Mouse (Mus musculus): ENCODE data around the gene Cipc. TPM values are rescaled to one million over a fixed set of nuclear protein-coding genes. Genes with fewer than 3 reads are reported as not detected.
A peak's percentile ranks its signal among the peaks of the same experiment; 100 is the strongest.

Gene Cipc
- polyA plus RNA-seq, 1 experiment from 2014 or later, result 46.1 TPM

DNA sequence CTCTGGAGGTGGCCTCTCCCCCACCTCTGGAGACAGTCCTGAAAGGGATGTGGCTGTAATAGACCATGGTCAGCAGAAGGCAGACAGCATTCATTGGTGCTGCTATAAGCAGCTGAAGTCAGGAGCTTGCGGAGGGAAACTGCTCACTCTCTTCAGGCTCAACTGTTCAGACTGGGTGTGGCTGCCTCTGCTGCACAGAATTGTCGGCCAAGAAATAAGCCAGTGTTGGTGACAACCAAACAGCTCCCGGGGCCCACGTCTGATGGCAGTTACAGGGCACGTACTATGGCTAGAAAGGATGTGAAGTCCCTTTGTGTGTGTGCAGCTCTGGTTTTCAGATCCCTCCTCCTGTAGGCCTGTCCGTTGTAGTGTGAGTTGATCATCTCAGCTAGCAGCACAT, 32.1 kb upstream of the Cipc start:
- no peaks in the 10 kb centered on the region for H3K27me3 ChIP-seq
- no peak overlapping the region for H3K9ac ChIP-seq
- no peak overlapping the region for H3K4me3 ChIP-seq
- peaks cover 80% of the 10 kb centered on the region for H3K4me1 ChIP-seq
- H3K27ac ChIP-seq, result no peak overlapping the region; the same call in 1 of the 2 replicates
- no peaks in the 10 kb centered on the region for H3K9me3 ChIP-seq (replicated peaks)
- ATAC-seq, result no peak
- WGBS, result 60% methylated on average over 6 of the region's 6 CpGs
- H3K36me3 ChIP-seq (ENCODE audit: poor library complexity, severe bottlenecking), result no peaks in the 10 kb centered on the region
- H3K4me2 ChIP-seq, result no peak overlapping the region

DNA sequence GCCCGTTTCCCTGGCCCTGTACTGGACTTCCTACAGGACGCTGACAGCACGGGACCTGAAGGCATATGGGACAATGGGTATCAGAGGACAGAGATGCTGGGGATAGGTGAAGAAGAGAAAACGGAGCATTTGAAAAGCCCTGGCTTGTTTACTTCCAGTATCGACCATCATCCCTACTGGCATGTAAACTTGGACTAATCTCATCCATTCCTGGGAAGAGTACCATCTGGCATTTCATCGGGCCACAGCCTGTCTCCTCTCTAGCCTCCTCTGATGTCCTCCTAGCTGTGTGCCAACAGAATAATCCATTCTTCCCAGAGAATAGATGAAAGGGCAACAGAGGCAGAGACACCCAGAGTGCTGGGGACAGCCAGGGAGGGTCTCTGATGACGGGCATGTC, 31.2 kb upstream of the Cipc start:
- H3K4me1 ChIP-seq, result peaks cover 72% of the 10 kb centered on the region
- no peaks in the 10 kb centered on the region for H3K9me3 ChIP-seq (replicated peaks)
- WGBS, result 76% methylated on average over 7 of the region's 7 CpGs
- ATAC-seq, result no peak
- H3K4me3 ChIP-seq, result no peak overlapping the region
- H3K9ac ChIP-seq, result no peak overlapping the region
- no peak overlapping the region for H3K4me2 ChIP-seq
- no peaks in the 10 kb centered on the region for H3K36me3 ChIP-seq (ENCODE audit: poor library complexity, severe bottlenecking)
- no peaks in the 10 kb centered on the region for H3K27me3 ChIP-seq
- no peak overlapping the region for H3K27ac ChIP-seq

DNA sequence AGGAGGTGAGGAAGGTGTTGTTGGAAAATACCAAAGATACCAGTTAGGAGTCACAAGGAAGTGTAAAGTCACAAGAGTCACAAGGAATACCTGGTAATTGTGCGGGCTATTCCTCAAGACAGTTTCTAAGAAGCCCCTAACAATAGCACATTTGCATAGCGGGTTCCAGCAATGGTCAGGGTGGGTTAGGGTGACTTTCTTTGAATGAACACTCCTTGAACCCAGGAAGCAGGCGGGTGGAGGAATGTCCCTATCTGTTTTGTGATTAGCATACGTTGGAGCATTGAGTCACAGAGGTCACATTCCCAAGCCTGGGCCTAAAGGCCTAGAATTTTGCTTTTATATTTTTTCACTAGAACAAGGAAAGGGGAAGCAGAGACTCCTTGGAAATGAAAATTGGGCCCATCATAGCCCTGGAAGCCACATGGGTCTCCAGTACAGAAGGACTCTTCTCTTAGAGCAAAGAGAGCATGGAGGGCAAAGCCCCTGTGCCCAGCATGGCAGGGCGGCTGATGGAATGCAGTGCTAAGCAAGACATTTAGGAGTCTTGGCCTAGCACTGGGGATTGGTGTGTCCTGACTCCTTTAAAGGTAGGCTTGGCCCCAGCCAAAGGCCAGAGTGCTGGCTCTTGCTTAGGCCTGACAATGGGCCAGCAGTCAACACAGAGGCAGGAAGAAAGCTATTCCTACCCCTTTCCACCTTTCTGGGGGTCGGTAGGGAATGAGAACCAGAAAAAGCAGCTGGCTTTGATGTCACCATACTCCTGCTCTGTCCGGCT, 29.9 kb upstream of the Cipc start:
- no peaks in the 10 kb centered on the region for H3K9me3 ChIP-seq (replicated peaks)
- WGBS, result 80% methylated on average over 7 of the region's 7 CpGs
- H3K4me2 ChIP-seq, result no peak overlapping the region
- H3K27ac ChIP-seq, result peak overlapping the region; percentile 76
- ATAC-seq, result no peak
- H3K4me1 ChIP-seq, result peaks cover 61% of the 10 kb centered on the region
- H3K4me3 ChIP-seq, result no peak overlapping the region
- no peaks in the 10 kb centered on the region for H3K27me3 ChIP-seq
- no peaks in the 10 kb centered on the region for H3K36me3 ChIP-seq (ENCODE audit: poor library complexity, severe bottlenecking)
- no peak overlapping the region for H3K9ac ChIP-seq

DNA sequence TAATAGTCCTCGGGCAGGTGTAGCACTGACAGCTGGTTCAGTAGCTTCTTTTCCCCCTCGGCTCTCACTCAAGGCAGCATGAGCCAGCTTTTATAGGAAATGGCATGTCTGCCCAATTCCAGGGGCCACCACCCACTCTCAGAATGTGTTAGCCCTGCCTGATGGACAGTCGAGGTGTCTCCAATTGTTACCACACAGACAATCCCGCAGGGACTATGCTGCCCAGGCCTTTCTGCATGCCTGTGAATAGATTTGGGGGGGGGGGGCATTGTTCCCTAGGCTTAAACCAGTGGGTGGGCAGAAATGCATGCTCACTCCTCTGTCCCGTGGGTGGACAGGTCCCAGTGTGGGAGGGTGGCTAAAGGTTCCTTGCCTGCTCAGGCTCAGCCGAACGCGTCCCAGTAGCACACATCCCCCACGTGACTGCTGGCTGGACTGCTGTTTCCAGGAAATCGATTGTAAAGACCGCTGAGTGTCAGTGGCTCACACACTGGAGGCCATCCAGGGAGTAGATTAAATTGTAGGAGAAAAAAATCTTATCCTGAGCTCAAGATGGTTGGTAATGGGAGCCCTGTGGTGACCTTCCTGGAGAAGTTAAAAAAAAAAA, 28.4 kb upstream of the Cipc start:
- WGBS, result 25% methylated on average over 11 of the region's 11 CpGs
- Histone ChIP-seq H3K4me2 (no peak overlapping the region), H3K27me3 (no peaks in the 10 kb centered on the region), H3K27ac (peak overlapping the region; percentile 76), H3K4me3 (no peak overlapping the region), H3K9ac (peak overlapping the region; percentile 38), H3K9me3 (replicated peaks) (no peaks in the 10 kb centered on the region), H3K4me1 (peaks cover 58% of the 10 kb centered on the region), H3K36me3 (ENCODE audit: poor library complexity, severe bottlenecking) (no peaks in the 10 kb centered on the region)
- ATAC-seq, result 0 out of 2 replicates have a peak, but pooled peaks have one; percentile 28

DNA sequence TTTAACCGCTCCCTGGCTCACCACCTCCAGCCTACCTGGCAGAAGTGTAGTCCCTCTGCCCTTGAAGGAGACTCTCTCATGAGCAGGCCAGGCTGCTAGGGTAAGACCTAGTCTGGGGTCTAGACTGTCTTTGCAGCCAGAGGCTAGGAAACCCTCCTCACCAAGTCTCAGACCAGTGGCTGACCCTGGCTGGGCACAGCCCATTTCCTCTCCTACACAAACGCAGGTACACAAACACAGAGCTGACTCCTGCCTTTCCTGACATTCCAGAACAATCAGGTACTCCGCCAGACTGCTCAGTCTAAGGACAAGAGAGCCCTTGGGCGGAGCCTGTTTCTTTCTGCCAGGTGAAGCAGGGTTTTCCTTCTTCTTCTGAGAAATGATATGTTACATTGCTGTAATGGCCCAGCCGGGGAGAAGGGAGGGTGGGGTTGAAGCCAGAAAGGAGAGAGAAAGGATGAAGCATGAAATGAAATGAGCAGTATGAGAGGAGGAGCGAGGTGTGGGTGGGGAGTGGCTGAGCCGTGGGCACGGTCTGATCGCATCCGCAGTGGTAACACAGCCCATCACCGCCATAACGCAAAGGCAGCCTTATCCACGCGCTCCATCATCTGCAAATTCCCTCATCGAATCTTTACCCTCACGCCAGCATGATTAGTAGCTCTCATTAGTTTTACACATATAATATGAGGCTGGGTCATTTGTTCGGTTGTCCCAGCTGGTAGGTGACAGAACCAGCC, 27.7 kb upstream of the Cipc start:
- Histone ChIP-seq H3K9me3 (replicated peaks) (no peaks in the 10 kb centered on the region), H3K4me3 (no peak overlapping the region), H3K27me3 (no peaks in the 10 kb centered on the region), H3K9ac (peak overlapping the region; percentile 1; the same call in 1 of the 2 replicates), H3K4me1 (peaks cover 58% of the 10 kb centered on the region), H3K4me2 (no peak overlapping the region), H3K36me3 (ENCODE audit: poor library complexity, severe bottlenecking) (no peaks in the 10 kb centered on the region), H3K27ac (peak overlapping the region; percentile 76)
- WGBS, result 79% methylated on average over 17 of the region's 17 CpGs
- ATAC-seq, result no peak

DNA sequence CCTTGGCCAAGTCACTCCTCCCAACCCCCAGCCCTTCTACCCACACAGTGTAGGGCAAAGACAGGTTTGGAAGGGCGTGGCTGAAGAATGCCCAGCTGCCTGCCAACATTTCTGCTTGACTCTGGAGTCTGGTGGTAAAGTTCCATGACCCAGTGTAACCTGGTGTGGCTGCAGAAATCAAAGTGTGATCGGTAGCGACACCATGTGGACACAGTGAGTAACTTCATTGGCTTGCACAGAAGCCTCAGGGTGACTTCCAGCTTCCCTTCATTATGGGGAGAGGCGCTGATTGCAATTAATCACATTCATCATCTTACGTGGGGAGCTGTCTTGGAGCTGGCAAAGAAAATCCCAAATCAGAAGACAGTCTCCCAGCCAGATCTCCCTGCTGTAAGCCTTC, 23.0 kb upstream of the Cipc start:
- H3K4me3 ChIP-seq, result no peak overlapping the region
- peak overlapping the region; percentile 63; the same call in 1 of the 2 replicates for H3K27ac ChIP-seq

DNA sequence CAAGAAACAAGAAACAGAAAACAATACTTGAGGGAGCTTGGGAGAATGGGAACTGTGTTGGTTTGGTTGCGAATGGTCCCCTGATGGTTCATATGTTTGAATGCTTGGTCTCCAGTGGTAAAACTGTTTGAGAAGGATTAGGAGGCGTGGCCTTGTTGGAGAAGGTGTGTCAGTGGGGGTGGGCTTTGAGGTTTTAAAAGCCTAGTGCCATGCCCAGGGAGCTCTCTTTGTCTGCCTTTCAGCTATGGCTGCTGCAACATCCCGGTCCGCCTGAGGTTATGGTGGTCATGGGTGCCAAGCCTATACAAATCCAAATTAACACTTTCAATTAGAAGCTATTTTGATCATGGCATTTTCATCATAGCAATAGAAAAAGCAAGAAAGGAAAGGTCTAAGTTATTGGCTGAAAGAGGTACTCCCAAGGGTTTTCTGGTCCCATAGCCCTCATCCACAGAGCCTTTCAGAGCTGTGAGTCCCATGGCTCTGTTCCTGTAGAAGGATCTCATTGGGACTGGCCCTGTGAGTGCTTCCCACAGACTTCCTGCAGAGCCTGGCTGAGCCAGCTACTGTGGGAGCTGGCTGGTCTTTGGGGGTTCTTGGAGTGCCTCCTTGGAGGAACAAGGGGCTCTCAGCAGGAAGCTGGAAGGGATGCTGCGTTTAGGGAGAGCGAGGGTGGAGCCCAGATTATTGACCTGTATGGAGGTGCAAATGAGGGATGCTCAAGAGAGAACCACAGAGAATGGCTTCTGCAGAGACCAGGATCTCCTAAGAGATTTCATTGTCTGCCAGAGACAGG, 15.7 kb upstream of the Cipc start:
- Histone ChIP-seq H3K4me1 (peaks cover 11% of the 10 kb centered on the region), H3K9ac (no peak overlapping the region), H3K4me3 (no peak overlapping the region), H3K4me2 (no peak overlapping the region), H3K27me3 (no peaks in the 10 kb centered on the region), H3K36me3 (ENCODE audit: poor library complexity, severe bottlenecking) (no peaks in the 10 kb centered on the region), H3K9me3 (replicated peaks) (no peaks in the 10 kb centered on the region; the same call in 1 of the 2 replicates), H3K27ac (no peak overlapping the region)
- no peak for ATAC-seq
- WGBS, result 70% methylated on average over 6 of the region's 6 CpGs

More for the DNA sequence above, 23.0 kb upstream of the Cipc start:
- H3K9ac ChIP-seq, result no peak overlapping the region
- no peaks in the 10 kb centered on the region for H3K27me3 ChIP-seq
- no peaks in the 10 kb centered on the region for H3K9me3 ChIP-seq (replicated peaks)
- H3K4me1 ChIP-seq, result peaks cover 28% of the 10 kb centered on the region
- no peak overlapping the region for H3K4me2 ChIP-seq
- no peaks in the 10 kb centered on the region for H3K36me3 ChIP-seq (ENCODE audit: poor library complexity, severe bottlenecking)
- 3% methylated on average over 5 of the region's 5 CpGs for WGBS
- peak; percentile 76 for ATAC-seq

DNA sequence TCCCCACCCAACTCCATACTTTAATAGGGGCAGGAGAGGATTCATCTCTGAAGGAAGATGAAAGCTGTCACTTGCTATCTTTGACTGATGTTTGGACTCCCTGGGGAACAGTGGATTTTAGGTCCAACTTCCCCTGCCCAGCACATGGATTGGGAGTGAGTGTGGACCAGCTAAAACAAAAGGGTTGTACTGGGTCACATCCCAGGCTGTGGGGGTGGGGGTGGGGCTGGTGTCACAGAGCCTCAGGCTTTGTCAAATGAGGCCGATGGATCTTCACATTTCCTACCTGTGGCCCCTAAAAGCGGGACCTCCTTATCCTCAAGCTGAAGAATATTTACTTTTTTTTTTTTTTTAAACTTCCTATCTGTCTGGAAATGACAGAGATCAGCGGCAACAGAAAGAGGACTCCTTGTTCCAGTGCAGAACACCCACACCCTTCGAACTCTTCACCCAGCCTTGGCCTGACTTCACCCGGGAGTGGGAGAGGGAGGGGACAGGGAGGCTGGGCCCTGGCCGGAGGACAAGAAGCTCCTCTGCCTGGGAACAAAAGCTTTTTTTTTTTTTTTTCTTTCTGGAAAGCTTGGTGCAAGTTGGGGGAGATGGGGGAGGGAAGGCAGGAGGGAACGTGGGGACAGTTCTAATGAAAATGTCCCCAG, 14.8 kb upstream of the Cipc start:
- no peaks in the 10 kb centered on the region; the same call in 1 of the 2 replicates for H3K9me3 ChIP-seq (replicated peaks)
- no peak overlapping the region for H3K9ac ChIP-seq
- no peak overlapping the region for H3K27ac ChIP-seq
- no peak for ATAC-seq
- H3K4me3 ChIP-seq, result no peak overlapping the region
- no peaks in the 10 kb centered on the region for H3K27me3 ChIP-seq
- peaks cover 11% of the 10 kb centered on the region for H3K4me1 ChIP-seq
- 15% methylated on average over 7 of the region's 7 CpGs for WGBS
- H3K36me3 ChIP-seq (ENCODE audit: poor library complexity, severe bottlenecking), result no peaks in the 10 kb centered on the region
- no peak overlapping the region for H3K4me2 ChIP-seq

DNA sequence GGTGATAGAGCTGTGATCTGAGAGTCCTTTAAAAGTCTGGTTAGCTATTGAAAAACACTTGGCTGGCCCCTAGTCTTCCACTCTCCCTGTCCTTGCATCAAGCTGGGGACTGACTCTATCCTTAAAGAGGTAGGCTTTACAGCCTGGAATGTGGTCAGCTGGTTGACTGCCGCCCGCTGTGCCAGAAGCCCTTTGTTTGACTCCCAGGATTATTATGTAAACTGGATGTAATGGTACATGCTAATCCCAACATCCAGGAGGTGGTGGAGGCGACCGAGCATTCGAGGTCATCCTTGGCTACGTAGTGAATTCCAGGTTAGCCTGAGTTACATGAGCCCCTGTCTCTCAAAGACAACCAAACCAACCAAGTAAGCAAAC, 14.3 kb upstream of the Cipc start:
- ATAC-seq, result no peak
- WGBS, result 19% methylated on average over 6 of the region's 6 CpGs
- no peak overlapping the region for H3K4me3 ChIP-seq

DNA sequence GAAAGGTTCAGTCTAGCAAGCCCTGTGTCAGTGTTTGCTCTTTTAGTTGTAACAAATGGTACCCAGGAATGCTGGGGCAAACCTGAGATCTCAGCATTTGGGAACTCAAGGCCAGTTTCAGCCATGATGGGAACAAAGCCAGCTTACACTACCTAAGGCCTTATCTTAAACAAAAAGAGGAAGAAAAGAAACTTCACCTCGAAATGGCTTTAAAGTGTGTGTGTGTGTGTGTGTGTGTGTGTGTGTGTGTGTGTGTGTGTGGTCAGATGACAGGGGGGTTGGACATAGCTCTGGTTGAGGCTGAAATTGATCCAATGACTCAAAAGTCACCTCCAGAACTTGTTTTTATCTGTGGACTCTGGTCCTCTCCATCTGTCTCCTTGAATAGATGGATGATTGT, 12.1 kb upstream of the Cipc start:
- H3K27me3 ChIP-seq, result no peaks in the 10 kb centered on the region

More for the DNA sequence above, 14.3 kb upstream of the Cipc start:
- Histone ChIP-seq H3K4me1 (peaks cover 11% of the 10 kb centered on the region), H3K4me2 (no peak overlapping the region), H3K27ac (no peak overlapping the region), H3K9me3 (replicated peaks) (no peaks in the 10 kb centered on the region; the same call in 1 of the 2 replicates), H3K9ac (no peak overlapping the region), H3K36me3 (ENCODE audit: poor library complexity, severe bottlenecking) (no peaks in the 10 kb centered on the region), H3K27me3 (no peaks in the 10 kb centered on the region)

DNA sequence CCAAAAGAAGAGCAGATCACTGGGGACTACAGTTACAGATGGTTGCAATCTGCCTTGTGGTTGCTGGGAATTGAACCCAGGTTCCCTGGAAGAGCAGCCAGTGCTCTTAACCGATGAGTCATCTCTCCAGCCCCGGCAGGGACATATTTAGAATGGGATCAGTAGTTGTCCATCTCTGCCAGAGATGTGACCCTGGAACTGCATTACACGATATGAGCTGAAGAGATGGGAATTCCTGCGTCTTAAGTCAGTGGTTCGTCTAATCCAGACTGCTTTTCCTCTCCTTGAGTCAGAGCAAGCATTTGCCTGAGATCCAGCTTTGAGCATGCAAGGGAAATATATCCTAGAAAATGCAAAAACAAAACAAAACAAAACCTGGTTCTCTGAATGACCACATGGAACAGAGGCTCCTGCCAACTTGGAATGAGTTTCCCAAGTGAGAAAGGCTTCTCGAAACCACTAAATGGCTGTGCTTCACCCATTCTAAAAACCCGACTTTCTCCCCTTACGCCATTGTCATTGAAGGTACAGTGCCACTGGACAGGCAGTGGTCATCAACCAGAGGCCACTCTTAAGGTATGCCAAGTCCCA, 11.1 kb upstream of the Cipc start:
- Histone ChIP-seq H3K4me3 (no peak overlapping the region), H3K36me3 (ENCODE audit: poor library complexity, severe bottlenecking) (no peaks in the 10 kb centered on the region), H3K27ac (no peak overlapping the region), H3K27me3 (no peaks in the 10 kb centered on the region), H3K4me1 (peaks cover 18% of the 10 kb centered on the region), H3K4me2 (no peak overlapping the region), H3K9ac (no peak overlapping the region), H3K9me3 (replicated peaks) (no peaks in the 10 kb centered on the region; the same call in 1 of the 2 replicates)
- 88% methylated on average over 8 of the region's 8 CpGs for whole genome bisulfite sequencing
- no peak for ATAC-seq

More for the DNA sequence above, 12.1 kb upstream of the Cipc start:
- Histone ChIP-seq H3K4me1 (peaks cover 11% of the 10 kb centered on the region), H3K4me3 (no peak overlapping the region), H3K36me3 (ENCODE audit: poor library complexity, severe bottlenecking) (no peaks in the 10 kb centered on the region), H3K9me3 (replicated peaks) (no peaks in the 10 kb centered on the region; the same call in 1 of the 2 replicates), H3K27ac (no peak overlapping the region), H3K4me2 (no peak overlapping the region), H3K9ac (no peak overlapping the region)
- 90% methylated on average over 1 of the region's 1 CpGs for WGBS
- no peak for ATAC-seq
